Mouse (Mus musculus): ENCODE data around the gene Hoxb3. TPM values are rescaled to one million over a fixed set of nuclear protein-coding genes. Genes with fewer than 3 reads are reported as not detected.

Hoxb3 gene
- total RNA-seq (2021), result under 1 TPM; 0.38 to 0.54 TPM
- long read RNA-seq, experiment 1, result 0 reads
- long read RNA-seq, experiment 2, result 0 reads

DNA sequence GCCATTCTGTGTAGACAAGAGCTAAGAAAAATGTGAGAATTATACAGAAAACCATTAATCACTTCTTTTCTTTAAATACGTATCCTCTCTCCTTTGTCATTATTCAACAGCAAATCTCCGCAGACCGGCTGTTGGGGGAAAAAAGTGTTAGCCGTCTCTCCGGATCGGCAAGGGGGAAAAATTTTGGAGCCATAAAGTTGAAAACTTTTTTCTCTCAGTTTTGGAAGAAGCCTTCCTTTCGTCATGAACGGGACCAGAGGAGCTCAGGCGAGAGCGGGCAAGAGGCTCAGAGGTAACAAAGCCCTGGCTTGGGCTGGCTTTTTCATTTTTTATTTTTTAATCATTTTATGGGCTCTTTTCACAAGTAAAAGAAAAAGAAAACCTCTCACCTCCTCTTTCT lies at the start of gene Hoxb3:
TSS of gene Hoxb3 (plus strand) at position 173 of the 400 bp plus-strand sequence.
- DNase-seq, result no peak
- intact Hi-C loops (cut with DNase I), result no loop called here

DNA sequence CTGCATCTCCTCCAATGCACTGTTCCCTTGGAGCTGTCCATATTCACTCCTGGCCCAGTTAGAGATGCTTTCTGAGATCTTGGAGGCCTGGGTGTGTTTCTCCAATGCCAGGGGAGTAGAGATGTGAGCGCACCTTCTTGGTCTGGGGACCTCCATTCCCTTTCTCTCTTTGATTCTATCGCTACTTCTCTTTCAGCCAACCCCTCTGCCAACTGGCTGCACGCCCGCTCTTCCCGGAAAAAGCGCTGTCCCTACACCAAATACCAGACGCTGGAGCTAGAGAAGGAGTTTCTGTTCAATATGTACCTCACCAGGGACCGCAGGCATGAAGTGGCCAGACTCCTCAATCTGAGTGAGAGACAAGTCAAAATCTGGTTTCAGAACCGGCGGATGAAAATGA lies 48.7 kb upstream of the Hoxb3 start:
- no peak for DNase-seq
- intact Hi-C loops (cut with DNase I), result no loop called here

DNA sequence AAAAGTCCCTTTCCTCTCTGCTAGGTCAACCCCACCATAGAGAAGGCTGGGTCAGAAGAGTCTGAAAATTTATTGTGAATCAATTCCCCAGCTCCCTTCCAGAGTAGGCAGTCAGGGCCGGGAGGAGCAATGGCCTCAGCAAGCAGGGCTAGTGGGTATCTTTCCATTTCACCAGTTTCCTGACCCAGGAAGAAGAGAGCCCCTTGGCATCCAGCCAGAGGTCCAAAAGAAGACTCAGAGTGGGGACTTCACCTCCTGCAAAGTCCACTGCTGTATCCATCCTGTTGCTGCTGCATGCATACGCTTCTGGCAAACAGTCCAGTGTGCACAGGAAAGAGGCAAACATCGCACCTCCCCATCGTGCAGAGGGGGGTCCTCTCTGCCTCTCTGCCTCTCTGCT lies 47.2 kb upstream of the Hoxb3 start:
- DNase-seq, result no peak
- intact Hi-C loops (cut with DNase I), result loop anchor here (5.0 kb wide), 1 partner anchor 261 kb away; no protein-coding TSS in a partner anchor

DNA sequence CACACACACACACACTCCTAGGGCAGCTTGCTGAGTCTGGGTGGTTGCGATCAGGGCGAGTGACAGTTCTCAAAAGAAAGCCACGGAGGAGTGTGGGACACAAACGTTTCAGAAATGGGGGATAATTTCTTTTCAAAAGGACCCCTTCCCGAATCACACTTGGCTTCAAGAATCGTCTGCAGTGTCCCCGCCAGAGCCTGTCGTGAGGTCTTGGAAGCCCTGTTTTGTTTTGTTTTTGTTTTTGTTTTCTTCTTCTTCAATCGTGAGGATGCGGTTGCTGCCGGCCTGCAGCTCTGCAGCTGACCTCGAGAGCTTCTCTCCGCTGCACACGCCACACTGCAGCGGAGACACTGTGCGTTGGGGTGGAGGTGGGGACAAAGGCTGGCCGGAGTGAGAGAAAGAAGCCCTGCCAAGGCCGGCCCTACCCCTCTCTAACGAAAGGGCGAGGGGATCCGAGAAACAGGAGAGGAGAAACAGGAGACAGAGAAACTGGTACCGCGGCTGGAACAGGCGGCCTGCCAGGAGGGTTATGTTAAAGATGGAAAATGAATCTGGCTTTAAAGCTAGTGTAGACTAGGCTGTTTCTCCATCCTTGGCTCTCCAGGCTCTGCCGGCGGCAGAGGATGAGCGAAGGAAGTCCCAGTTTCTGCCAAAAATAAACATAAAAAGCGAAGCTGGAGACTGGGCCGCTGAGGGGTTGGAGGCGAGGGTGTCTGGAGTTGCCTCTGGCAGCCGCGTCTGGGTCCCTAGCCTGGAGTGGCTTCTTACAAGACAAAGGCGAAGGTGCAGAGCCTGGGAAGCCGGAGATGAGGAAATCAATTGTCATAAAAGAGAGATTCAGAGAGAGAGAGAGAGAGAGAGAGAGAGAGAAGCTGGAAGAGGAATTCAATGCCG lies 45.7 kb upstream of the Hoxb3 start:
- intact Hi-C loops (cut with DNase I), result loop anchor here (2.0 to 5.0 kb wide), 3 partner anchors 260 to 343 kb away; no protein-coding TSS in a partner anchor
- DNase-seq, result no peak

DNA sequence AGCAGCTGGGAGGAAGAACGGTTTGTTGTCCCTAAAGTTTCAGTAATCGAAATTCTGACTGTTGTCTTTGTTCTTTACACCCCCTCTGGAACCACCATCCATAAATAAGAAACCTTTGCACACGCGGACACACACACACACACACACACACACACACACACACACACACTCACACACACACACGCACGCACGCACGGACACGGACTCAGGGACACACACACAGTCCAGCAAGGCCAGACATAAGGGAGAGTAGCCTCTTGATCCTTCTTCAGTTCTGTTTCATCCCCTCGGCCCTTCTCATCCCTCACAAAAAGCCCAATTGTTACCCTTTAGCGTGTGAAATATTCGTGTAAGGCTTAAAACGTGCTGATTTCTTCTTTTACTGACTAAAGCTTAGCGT lies 44.8 kb upstream of the Hoxb3 start:
- intact Hi-C loops (cut with DNase I), result loop anchor here (2.0 to 5.0 kb wide), 3 partner anchors 259 to 342 kb away; no protein-coding TSS in a partner anchor
- DNase-seq, result no peak

DNA sequence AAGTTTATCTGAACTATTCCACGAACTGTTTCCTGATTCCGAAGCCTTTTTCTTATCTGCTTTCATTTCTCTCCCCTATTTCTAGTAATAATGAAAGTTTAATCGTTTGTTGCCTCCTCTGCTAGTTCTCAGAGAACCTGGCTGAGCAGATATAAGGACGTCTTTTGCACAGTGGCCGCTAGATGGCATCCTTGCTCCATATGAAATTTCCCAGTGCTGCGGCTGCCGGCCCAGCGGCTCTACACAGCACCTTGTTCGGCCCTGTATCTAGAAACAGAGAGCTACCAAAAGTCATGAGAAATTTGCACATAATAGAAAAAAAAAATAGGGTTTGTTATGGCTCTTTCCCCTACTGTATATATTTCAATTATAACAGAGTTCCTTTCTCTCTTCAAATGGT lies 44.4 kb upstream of the Hoxb3 start:
- intact Hi-C loops (cut with DNase I), result loop anchor here (2.0 to 5.0 kb wide), 3 partner anchors 259 to 342 kb away; no protein-coding TSS in a partner anchor
- peak; percentile 62 to 70 for DNase-seq

DNA sequence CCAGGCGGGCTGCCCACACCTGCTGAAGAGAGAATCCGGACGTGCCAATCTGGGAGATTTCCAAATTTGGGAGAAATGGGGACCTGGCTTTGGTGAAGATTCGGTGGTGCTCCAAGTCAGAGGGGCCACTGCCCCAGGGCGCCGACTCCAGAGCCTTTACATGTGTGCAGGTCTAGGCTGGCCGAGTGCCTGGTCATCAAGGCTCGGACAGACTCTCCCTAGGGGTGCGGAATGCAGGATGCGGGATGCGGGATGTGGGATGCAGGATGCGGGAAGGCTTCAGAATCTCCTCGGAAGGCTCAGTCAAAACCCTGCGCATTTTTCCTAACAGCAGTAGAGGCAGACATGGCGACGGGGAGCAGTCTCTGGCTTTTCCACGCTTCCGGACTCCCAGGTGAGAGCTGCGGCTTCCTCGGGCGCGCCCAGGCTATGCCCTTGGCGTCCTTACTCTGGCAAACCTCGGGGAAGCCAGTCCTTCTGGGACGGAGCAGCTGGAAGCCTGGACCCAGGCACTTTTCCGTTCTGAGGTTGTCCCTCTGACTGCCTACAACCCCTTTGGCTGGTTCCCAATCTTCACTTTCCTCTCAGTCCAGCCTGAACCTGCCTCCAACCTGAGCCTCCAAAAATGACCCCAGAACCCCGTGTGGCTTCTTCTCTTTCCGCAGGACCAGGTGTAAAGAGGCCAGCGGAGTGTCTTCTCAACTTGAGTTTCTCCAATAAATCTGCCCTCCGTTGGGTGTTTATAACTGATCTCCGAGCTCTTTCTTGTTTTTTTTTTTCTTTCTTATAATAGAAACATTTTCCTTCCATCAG lies 43.5 kb upstream of the Hoxb3 start:
- intact Hi-C loops (cut with DNase I), result loop anchor here (2.0 to 5.0 kb wide), 4 partner anchors 258 to 583 kb away; no protein-coding TSS in a partner anchor
- no peak for DNase-seq

DNA sequence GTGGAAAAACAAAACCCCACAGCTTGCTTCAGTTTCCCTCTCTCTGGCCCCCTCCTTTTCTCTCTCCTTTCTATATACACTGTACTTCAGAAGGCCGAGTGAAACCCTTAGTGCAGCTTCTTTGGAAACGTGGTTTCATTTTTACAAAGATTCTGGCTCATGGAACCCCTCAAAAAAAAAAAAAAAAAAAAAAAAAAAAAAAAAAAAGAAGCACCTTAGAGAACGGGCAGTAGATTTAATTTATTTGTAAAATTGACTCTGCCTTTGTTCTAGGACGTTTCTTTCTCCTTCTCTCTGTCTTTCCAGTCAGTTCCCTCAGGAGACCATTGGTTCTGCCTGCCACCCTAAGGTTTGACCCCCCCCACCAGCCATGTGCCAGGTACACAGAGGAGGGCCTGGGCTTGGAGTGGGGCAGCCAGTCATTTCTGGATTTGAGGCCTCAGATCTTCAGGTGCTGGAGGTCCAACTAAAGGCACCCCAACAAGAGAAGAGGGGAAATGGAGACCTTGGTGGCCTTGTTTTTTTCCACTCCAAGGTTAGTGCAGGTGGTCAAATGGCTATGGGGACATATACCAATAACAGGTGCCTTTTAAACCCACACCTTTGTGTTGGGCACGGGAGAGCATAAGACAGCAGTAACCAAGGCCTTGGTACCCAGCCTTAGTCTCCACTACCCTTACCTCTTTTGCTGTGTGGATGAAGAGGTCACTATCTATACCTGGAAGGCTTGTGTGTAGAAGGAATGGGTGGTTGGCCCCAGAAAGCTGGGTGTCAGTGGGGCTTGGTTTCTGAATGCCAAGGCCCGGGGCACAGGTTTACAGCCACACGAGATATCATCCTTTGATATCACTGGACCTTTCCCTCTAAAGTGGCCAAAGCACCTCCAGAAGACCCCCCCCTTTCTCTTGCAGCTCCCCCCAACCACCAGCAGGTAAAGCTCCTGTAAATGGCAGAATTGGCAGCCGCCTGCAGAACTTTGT lies 42.4 kb upstream of the Hoxb3 start:
- intact Hi-C loops (cut with DNase I), result loop anchor here (5.0 kb wide), 1 partner anchor 582 kb away; no protein-coding TSS in a partner anchor
- DNase-seq, result no peak

DNA sequence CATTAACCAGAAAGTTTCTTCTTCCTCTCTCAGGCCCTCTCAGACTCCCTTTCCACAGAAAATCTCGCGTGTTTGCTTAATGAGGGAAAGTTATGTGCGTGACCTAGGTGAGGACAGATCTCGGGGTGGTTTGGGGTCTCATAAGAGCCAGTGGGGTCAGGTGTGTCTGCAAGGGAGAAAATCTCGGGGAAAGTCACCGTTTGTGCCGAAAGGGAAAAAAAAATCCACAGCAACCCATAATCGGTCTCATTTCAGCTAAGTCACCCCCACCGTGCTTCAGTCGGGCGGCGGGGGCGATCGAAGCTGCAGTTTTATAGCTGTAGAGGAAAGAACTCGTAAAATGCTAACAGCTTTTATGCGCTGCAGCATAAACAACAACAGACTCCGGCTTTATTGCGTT lies 41.7 kb upstream of the Hoxb3 start:
- intact Hi-C loops (cut with DNase I), result loop anchor here (5.0 kb wide), 1 partner anchor 581 kb away; no protein-coding TSS in a partner anchor
- no peak for DNase-seq

DNA sequence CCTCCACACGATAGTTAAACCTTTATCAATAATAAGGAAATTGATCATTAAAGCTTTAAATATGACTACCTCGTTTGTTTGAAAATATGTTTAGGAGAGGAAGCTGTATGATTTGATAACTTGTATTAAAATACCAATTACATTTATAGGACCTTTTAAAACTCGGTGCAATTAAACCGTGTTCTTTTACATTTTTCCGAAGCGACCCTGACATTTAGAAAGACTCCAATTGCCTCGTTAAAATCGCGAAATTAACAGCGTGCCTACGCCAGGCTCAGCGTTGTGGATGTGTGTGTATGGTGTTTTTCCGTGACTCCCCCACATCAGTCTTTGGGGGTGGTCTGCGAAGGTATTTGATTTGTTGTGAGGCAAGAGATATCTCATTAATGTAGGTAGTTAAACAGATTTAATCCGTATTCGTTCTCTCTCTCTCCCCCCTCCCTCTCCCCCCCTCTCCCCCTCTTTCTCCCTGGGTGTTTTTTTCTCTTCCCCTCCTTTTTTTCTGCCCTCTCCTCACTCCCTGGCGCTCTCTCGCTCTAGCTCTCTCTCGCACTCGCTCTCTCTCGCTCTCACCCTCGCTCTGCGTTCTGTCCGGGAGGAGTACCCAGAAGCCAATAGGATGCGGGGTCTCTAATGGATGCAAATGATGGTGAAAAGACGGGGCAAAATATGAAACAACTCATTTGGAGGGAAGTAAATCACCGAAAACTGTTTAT lies 41.1 kb upstream of the Hoxb3 start, which contains the start of gene Hoxb8:
TSS of gene Hoxb8 (plus strand) at position 51 of the 716 bp plus-strand sequence.
- intact Hi-C loops (cut with DNase I), result loop anchor here (5.0 kb wide), 1 partner anchor 580 kb away; no protein-coding TSS in a partner anchor
- no peak for DNase-seq

DNA sequence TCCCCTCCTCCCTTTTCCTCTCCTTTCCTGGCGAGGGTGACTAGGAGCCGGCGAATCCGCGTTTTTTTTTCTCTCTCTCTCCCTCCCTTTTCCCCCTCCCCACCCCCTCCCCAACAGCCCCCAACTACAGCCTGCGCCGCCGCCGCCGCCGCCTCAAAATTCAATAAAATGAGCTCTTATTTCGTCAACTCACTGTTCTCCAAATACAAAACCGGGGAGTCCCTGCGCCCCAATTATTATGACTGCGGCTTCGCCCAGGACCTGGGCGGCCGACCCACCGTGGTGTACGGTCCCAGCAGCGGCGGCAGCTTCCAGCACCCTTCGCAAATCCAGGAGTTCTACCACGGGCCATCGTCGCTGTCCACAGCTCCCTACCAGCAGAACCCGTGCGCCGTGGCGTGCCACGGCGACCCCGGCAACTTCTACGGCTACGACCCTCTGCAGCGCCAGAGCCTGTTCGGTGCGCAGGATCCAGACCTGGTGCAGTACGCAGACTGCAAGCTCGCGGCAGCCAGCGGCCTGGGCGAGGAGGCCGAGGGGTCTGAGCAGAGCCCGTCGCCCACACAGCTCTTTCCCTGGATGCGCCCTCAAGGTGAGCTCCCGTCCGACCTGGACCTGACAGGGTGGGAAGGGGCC lies 40.2 kb upstream of the Hoxb3 start:
- intact Hi-C loops (cut with DNase I), result loop anchor here (5.0 kb wide), 1 partner anchor 579 kb away; no protein-coding TSS in a partner anchor
- DNase-seq, result no peak

DNA sequence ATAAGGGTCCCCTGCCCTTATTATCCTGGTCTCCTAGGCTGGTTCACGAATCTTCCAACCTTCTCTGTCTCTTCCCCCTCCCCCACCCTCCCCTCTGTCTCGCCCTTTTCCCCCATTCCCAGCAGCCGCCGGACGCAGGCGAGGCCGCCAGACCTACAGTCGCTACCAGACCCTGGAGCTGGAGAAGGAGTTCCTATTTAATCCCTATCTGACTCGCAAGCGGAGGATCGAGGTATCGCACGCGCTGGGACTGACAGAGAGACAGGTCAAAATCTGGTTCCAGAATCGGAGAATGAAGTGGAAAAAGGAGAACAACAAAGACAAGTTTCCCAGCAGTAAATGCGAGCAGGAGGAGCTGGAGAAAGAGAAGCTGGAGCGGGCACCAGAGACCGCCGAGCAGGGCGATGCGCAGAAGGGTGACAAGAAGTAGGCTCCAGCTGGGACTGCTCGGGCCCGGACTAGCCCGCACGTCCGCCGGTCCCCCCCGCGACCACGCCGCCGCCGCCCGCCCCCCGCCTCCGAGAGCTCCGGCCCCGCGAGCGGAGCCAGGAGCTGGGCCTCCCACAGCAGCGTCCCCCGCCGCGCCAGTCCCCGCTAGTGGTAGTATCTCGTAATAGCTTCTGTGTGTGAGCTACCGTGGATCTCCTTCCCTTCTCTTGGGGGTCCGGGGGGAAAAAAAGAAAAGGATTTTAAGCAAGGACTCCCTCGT lies 38.9 kb upstream of the Hoxb3 start:
- no peak for DNase-seq
- intact Hi-C loops (cut with DNase I), result loop anchor here (5.0 kb wide), 1 partner anchor 578 kb away; no protein-coding TSS in a partner anchor

DNA sequence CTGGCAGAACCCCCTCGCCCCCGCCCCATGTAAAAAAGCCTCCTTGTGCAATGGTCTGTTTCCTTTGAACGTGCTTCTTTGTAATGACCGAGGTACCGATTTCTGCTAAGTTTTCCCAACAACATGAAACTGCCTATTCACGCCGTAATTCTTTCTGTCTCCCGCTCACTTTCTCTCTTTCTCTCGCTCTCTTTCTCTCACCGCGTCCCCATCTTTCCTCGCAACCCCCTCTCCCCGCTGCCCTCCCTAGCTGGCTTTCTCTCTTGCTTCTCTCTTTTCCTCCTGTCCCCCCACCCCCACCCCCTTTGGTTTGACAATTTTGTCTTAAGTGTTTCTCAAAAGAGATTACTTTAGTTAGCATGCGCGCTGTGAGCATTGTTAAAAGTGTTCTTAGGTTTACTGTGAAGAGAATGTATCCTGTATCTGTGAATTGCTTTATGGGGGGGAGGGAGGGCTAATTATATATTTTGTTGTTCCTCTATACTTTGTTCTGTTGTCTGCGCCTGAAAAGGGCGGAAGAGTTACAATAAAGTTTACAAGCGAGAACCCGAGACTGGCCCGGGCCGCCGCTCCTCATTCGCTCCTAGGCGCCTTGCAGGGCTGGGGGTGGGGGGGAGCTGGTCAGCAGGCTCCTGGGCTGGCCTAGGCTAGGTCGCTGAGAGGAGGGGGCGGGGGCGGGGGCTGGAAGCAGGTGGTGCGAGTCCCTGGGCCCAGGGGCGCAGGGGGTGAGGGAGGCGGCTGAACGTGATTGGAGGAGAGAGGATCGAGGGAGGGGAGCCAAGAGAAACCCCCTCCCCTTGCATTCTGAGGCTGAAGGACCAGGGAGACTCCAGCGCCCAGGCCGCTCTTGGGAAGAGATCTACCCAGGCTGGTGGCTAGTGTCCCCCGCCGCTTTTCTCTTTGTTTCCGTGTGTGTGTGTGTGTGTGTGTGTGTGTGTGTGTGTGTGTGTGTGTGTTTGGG lies 38.1 kb upstream of the Hoxb3 start:
- intact Hi-C loops (cut with DNase I), result loop anchor here (5.0 kb wide), 1 partner anchor 577 kb away; no protein-coding TSS in a partner anchor

DNA sequence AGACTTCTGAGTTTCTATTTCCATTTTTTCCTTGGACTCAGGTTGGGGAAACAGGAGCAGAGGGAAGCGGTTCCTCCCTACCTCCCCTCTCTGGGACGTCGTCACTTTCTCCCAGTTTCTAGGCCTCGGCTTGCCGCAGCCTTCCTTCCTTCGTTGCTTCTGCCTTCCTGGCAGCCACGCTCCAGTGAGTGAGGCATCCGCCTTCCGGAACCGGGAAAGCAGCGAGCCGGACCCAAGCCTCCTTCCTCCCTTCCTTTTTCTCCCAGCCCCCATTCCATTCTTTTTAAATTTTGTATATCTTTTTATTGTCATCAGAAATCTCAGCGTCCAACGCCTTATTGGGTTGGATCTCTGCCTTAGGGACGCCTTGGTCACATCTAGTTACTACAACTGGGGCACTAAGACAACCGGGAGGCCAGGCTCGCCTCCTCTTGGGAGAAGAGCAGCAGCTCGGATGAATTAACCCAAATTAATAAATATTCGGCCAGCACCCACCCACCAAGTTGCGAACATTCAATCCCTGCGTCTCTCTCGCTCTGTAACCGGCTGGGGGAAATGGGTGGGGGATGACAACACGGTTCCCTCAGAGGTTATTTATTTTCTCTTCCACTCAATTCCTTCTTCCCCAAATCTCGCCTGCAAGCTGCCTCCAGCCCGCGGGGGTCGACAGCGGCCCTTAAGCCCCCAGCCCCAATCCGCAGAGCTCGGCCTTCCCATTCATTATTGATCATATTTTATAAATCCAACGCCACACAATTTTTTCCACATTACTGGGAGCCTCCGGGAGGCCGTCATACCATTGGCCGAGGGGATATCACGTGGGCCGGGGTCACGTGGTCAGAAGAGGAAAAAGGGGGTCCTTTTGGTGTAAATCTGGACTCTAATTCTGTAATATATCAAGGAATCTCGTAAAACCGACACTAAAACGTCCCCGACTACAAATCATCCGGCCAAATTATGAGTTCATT lies 37.1 kb upstream of the Hoxb3 start, which contains the start of gene Hoxb7:
TSS of gene Hoxb7 (plus strand) at position 853 of the 968 bp plus-strand sequence.
- peak; percentile 20 to 27 for DNase-seq
- intact Hi-C loops (cut with DNase I), result no loop called here

More for the DNA sequence above, 38.1 kb upstream of the Hoxb3 start:
- DNase-seq, result no peak

Measured in gastrocnemius, postnatal 36 days (tissue).